Mouse (Mus musculus): ENCODE measurements at regions not wholly inside any gene's neighbourhood (a gene's known extent, or its start where the extent isn't known, plus 50 kb on each side); places are given as distances from the start of the nearest gene placed in this dataset.
A peak's percentile ranks its signal among the peaks of the same experiment; 100 is the strongest.

DNA sequence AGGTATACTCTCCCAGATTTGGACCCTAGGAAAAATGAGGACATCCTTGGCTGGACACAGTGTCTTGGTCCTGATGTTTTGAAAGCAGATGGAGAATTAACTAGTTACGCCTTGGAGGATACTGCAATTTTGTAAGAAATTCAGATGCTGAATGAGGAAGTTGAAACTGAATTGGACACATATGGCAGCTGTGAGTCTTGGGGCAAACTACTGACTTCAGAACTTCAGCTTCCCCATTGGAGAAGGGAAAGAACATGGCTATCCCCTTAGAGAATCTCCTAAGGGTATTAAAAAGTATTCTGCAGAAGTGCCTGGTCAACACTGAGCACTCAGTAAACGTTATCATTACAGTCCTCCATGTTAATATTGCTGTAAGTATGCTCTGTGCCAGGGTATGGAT lies 283.9 kb downstream of the Maf start:
- no peak for DNase-seq

DNA sequence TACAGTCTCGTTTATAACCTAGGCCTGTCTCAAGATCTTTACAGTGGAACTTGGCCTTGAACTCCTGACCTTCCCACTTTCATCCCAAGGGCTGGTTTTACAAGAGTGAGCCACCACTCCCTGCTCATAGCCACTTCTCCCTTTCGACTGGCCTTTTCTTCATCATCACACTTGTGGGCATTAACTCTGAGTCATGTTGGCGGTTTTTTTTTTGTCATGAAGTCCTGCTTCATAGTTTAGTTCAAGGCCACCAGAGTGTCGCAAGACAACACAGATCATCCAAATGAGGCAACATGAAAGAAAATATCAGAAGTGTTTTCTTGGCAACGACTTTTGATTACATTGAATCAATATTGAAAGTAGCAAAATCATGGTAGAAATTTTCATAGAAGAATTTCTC lies 284.5 kb downstream of the Maf start:
- no peak for DNase-seq

DNA sequence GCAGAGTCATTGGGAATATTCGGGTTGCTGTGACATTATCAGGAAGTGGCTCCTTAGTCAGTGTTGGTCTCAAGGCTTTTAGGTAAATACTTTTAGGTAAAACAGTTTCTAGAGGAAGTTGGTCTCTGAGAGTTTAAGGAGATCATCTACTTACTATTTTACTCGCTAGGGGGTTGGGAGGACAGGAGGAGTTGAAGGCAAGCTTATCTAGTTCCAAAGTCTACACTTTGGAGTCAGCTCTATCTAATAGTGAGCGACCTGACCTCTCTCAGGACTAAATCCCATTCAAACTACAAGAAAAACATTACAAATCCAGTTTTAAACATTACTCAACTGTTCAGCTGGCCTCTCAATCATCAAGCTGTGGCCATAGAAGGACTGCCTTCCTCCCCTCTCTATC lies 287.1 kb downstream of the Maf start:
- no peak for DNase-seq

- no peak for DNase-seq
These were observed 287.5 kb downstream of the Maf start for GRCm38 (mm10) chr8:115420131-115420530.

GRCm38 (mm10) chr8:115418056-115418455 lies 289.5 kb downstream of the Maf start:
- no peak for DNase-seq

- DNase-seq, result peak in 1 of 2 experiments; percentile 39
These were observed 293.5 kb downstream of the Maf start for GRCm38 (mm10) chr8:115414061-115414473.

DNA sequence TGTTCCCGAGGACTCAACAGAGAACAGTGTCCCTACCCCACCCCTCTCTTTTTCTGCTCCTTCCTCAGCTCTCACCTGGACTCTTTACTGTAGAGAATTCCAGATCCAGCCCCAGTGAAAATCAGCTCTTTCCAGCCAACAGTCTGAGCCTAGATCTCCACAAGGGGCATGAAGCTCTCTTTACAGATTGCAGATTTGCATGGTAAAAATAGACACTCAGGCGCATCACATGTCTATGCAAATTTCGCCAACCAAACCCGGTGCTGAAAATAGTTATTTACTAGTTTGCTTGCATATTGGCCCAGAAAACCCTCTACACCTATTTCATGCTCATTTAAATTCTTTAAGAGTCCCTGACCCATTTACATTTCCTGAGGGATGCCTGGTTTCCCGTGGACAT lies 295.8 kb downstream of the Maf start:
- no peak for DNase-seq

DNA sequence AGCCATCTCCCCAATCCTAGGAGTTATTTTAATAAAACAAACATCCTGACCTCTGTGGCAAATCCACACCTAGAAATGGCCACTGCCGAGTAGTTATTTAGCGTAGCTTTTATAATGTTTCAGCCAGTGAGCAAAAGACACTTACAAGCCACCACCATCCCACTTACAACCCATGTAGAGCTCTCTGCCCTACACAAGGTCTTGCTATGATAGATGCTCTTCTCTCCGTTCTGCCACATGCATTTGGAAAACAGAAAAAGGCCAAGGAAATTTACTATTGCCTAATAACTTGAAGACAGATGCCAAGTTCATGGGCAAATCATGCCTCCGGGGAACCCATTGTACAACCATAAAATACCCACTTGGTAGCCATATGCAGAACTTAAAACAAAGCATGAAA lies 296.5 kb downstream of the Maf start:
- no peak for DNase-seq

GRCm38 (mm10) chr8:115410191-115410590 lies 297.4 kb downstream of the Maf start:
- no peak for DNase-seq

GRCm38 (mm10) chr8:115407535-115407934 lies 300.1 kb downstream of the Maf start:
- no peak for DNase-seq

GRCm38 (mm10) chr8:115403601-115404000 lies 304.0 kb downstream of the Maf start:
- no peak for DNase-seq

GRCm38 (mm10) chr8:115402471-115403197 lies 305.0 kb downstream of the Maf start:
- DNase-seq, result peak; percentile 54 to 66

All from kidney, postnatal 25 days (tissue).